Mouse (Mus musculus) thymus, adult 18-20 months (tissue): ENCODE data around the gene Heatr6.

Experiments used
- DNase-seq, 2 experiments: peaks; one replicate each; pipeline ENCODE4 v3.0.0; 2022; ENCODE audit warnings: mixed read lengths in 2 of 2

The Heatr6 gene

DNA sequence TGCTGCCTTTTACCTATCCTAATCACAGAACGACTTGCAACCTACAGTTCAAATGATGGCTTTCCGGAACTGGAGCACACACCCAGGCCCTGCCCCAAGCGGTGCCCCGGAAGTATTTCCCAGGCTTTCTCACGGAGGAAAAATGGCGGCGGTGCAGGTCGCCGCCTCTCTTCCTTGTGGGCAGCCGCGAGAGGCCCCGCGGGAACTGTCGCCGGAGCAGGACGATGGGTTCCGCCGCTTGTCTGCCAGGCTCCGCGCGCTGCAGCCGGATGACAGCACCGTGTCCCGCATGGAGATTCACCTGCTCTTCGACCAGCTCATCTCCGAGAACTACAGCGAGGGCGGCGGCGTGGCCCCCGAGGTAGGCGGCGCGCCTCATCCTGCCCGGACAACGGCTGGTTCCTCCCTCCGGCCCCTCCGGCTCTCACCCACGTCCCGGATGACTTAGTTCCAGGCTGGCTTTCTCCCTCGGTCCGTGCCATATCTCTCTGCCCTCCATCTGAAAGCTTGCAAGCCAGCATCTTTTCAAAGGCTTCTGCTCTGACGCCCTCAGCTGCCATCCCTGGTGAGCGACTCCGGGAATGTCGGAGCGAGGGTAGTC is at the start of gene Heatr6:
Heatr6 (plus strand) TSS at position 116 of the 601 bp plus-strand sequence.
- DNase-seq: peak; percentile 72 to 77

DNA sequence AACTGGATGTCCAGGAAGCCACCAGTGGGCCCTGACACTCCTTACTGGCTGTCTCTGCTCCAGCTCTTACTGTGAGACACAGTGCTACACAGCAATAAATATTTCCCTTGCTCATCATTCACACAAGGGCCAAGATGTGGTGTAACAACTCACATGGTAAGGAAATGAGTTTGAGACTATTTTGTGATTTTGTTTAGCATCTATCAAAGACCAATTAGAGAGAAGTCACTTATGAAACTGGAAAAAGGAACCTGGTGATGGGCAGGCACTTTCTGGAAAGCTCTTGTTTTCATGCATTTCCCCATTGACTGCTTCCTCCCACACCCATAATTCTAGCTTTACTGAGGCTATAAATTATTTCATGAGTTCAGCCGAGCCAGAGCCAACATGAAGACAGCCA is 49.8 kb upstream of the Heatr6 start, which contains the start of gene Wfdc17:
Wfdc17 (plus strand) TSS at position 287 of the 400 bp plus-strand sequence.
- no peak for DNase-seq

DNA sequence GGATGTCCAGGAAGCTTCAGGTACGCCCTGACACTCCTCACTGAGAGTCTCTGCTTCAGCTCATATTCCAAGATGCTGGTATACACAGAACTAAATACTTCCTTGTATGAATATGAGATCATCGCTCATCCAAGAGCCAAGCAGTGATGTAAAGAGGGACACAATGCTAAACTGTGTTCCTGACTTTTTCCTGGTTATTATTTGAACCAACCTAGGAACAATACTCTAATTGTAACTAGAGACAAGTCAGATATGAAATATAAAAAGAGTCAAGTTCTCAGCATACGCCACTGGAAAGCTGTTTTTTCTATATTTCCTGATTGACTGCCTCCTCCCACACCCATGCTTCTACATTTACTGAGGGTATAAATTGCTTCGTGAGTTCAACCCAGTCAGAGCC is 44.8 kb upstream of the Heatr6 start, which contains the start of gene Wfdc18:
Wfdc18 (plus strand) TSS at position 301 of the 400 bp plus-strand sequence.
- DNase-seq: no peak

DNA sequence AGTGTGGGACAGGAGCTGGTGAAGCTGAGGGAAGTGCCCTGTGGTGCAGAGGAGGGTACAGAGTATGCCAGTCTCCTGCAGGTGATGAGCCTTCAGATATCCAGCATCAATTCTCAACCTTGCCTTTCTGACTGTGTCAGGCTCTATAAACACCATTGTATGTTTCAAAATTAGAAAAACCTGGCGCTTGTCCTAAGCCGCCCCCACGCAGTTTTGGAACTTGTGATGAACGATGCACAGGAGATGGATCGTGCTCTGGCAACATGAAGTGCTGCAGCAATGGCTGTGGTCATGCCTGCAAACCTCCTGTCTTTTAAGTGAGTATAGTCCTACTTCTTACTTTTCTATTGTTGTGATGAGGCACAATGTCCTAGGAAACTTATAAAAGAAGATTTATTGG is 43.8 kb upstream of the Heatr6 start:
- DNase-seq: no peak

- no peak for DNase-seq
These were observed 40.8 kb upstream of the Heatr6 start for GRCm38 (mm10) chr11:83712671-83713070.

DNA sequence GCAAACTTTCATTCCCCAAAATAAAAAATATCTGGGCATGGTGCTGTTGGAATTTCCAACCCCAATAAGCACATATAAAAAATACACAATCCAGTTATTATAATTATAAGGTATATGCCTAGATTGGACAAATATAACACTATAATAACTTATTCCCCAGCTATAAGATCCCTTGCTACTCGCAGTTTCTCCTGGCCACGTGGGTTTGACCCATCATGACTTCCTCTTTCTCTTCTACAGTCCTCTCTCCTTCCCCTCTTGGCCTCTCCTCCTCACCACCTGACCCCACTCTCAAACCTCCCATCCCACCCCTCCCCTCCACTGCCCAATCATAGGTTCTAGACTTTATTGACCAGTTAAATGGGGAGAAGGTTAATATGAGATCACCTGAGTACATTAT is 39.6 kb upstream of the Heatr6 start:
- no peak for DNase-seq

GRCm38 (mm10) chr11:83717042-83717665 is 36.3 kb upstream of the Heatr6 start:
- no peak for DNase-seq

- DNase-seq: no peak
These were observed 32.7 kb upstream of the Heatr6 start for GRCm38 (mm10) chr11:83720766-83721165.

DNA sequence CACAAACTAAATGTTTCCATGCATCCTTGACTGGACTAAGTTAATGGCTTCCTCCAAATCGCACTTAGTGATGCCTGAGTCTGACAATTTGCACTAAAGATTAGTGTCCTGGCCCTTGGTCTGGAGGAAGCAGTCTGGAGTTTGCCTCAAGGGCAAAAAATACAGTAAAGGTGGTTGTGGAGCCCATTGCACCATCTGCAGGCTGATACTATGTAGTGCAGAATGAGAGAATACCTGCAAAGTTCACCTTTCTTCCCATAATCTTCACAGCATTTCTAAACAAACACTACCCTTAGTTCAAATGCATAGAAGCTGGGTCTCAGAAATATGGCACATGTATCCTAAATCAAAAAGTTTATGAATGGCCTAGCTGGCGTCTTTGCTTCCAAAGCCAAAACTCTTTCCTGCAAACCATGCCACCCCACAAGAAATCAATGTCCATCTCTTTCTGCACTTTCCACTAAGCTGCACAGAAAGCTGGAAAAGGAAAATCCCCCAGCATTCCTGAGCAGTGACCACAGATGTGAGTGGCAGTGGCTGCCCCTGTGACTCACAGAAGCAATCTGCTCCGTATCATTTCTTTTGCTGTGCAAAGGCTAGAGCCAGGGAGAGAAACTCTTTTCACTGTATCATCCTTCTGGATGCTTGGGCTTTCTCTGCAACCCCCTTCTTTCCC is 24.6 kb upstream of the Heatr6 start:
- no peak for DNase-seq

- DNase-seq: no peak
These were observed 22.4 kb upstream of the Heatr6 start for GRCm38 (mm10) chr11:83731116-83731515.

GRCm38 (mm10) chr11:83733071-83733640 is 20.3 kb upstream of the Heatr6 start:
- DNase-seq: no peak

- DNase-seq: no peak
These were observed 19.3 kb upstream of the Heatr6 start for GRCm38 (mm10) chr11:83734215-83734614.

GRCm38 (mm10) chr11:83735881-83736280 is 17.6 kb upstream of the Heatr6 start:
- DNase-seq: no peak

DNA sequence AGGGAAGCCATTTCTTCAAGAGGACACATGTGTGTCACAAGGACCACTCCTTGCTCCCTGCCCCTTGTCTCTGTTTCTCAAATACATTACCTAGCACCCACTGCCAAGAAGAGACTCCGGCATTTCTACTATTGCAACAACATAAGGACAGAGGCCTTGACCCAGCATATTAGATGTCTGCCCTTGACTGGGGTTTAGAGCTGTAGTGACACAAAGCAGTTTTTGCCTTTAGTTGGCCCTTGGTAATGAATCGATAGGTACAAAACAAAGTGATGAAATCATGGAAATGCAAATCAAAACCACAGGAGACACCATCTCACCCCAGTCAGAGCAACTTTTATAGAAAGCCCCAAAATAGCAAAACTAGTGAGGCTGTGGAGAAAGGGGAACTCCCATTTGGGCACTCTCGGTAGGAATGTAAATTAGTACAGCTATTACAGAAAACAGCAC is 16.4 kb upstream of the Heatr6 start:
- DNase-seq: no peak

DNA sequence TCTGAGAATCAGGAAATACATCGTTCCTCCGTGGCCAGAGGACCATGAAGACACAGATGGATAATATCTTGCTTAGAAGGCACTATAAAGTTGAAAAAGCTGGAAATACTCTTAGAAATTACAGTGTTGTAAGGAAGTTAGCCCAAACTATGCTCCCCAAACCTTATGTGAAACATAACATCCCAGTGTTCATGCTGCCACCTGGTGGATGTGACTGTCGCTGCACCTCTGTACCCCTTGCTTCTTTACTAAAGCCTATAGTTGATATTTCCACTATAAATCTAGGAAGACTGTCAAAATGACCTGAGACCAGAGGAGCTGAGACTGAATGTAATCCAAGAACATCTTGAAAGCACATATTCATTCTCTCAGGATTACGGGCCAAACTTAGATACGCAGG is 14.3 kb upstream of the Heatr6 start:
- peak; percentile 17 to 20 for DNase-seq

DNA sequence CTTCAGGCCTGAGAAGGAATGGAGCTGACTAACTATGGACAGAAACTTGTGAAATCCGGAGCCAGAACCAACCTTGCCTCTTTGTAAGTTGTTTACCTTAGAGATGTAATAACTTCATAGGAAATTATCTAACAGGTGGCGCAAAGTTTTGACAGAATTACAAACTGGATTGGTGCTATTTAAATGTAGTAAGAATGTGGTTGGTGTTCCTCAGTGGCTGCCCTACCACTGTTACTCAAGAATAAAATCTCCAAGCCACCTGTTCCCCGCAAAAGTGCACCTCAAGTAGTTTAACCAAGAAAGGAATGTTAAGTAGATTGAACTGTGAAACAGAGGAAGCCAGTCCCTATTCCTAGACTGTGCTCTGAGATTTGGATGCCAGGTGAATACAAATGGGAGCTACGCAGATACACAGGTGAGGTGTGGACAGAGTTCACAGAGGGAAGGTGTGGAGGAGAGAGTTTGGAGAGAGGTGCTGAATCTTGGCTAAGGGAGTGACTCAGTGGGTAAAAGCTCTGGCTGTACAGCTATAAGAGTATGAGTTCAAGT is 13.0 kb upstream of the Heatr6 start:
- no peak for DNase-seq

GRCm38 (mm10) chr11:83741841-83742240 is 11.7 kb upstream of the Heatr6 start:
- DNase-seq: no peak

- DNase-seq: no peak
These were observed 10.7 kb upstream of the Heatr6 start for GRCm38 (mm10) chr11:83742731-83743355.

GRCm38 (mm10) chr11:83743525-83743924 is 10.0 kb upstream of the Heatr6 start:
- no peak for DNase-seq

DNA sequence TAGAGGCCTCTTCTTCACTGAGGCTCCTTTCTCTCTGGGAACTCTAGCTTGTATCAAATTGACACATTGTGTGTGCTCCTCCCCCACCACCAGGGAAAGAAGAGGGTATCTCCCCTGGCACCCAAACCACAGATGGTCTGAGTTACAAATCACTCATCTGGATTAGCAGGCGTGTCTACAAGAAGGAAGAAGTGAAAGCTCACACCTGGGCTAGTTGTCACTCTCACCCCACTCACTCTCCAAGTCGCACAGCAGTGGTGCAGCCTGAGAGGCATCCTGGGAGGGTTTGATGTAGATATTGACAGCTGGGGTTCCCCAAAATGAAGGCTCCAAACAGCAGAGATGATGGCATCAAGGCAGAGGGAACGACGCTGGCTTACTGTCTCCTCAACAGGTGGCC is 7.3 kb upstream of the Heatr6 start:
- DNase-seq: no peak

GRCm38 (mm10) chr11:83746681-83747080 is 6.8 kb upstream of the Heatr6 start, which contains the start of gene Wfdc21:
Gene Wfdc21, plus strand, starts transcription at chr11:83746940.
- DNase-seq: no peak

GRCm38 (mm10) chr11:83747376-83748265 is 5.9 kb upstream of the Heatr6 start:
- DNase-seq: no peak
